Mouse (Mus musculus) spleen, adult 2 months (tissue): Measurements from ENCODE around the gene Dpp10. TPM values are rescaled to one million over a fixed set of nuclear protein-coding genes. Genes with fewer than 3 reads are reported as not detected.

Source experiments
- DNase-seq, 2 experiments: peaks; one replicate each; pipeline versions ENCODE4 v3.0.0 to v3.0.0-alpha.2; 2012 to 2021; ENCODE audit warnings: low spot score in 2 of 2, low read depth in 1 of 2
- H3K27ac ChIP-seq: fragments of 200-500 bp; 2 replicates; pipeline ENCODE4 v1.5.1; 2012; ENCODE audit warnings: low read length, inconsistent platforms; ENCODE audit not compliant: insufficient read depth
- H3K27me3 ChIP-seq: fragments of 200-500 bp; 2 replicates; pipeline ENCODE4 v1.6.1; 2012; ENCODE audit warnings: mild to moderate bottlenecking, moderate library complexity, low read length, inconsistent platforms; ENCODE audit not compliant: control insufficient read depth, insufficient read depth
- H3K36me3 ChIP-seq: fragments of 200-500 bp; 2 replicates; pipeline ENCODE4 v1.6.1; 2012; ENCODE audit warnings: mild to moderate bottlenecking, low read length, inconsistent platforms; ENCODE audit not compliant: control insufficient read depth, insufficient read depth
- H3K4me1 ChIP-seq: fragments of 200-500 bp; 2 replicates; pipeline ENCODE4 v1.6.1; 2011; ENCODE audit warnings: inconsistent platforms; ENCODE audit not compliant: control insufficient read depth, insufficient read depth, insufficient read length
- H3K4me3 ChIP-seq: fragments of 200-500 bp; 2 replicates; pipeline ENCODE4 v1.5.1; 2011; ENCODE audit warnings: mild to moderate bottlenecking, inconsistent platforms; ENCODE audit not compliant: insufficient read depth, insufficient read length; ENCODE audit errors: extremely low read depth
- CTCF ChIP-seq: fragments of 200-500 bp; IDR thresholded peaks from 2 replicates; pipeline ENCODE4 v1.5.1; 2011; ENCODE audit warnings: mild to moderate bottlenecking, inconsistent platforms; ENCODE audit not compliant: insufficient read depth, insufficient read length, insufficient replicate concordance; ENCODE audit errors: extremely low read depth
- POLR2A ChIP-seq: fragments of 200-500 bp; IDR thresholded peaks from 2 replicates; pipeline ENCODE4 v1.6.1; 2011; ENCODE audit warnings: low read depth, low read length, inconsistent platforms
- WGBS: fragments of 180-500 bp; shearing (Covaris S2); methylation state at CpG from one replicate; pipeline ENCODE4 v1.1.7; 2018; 5-methylcytosine and 5-hydroxymethylcytosine counted together
- polyA plus RNA-seq: library from polyadenylated mRNA; depleted of rRNA; stranded (reverse); fragments of >200 nt; gene quantifications from 2 replicates; pipeline ENCODE4 v1.2.3, GENCODE M21; 2012

Dpp10 gene
- polyA plus RNA-seq, 1 experiment: 0.05 TPM

GRCm38 (mm10) chr1:123580112-123580511 is 465.2 kb downstream of the Dpp10 start:
- Histone ChIP-seq H3K27me3 (no peaks in the 10 kb centered on the region), H3K4me3 (no peak overlapping the region), H3K27ac (no peak overlapping the region), H3K4me1 (no peaks in the 10 kb centered on the region), H3K36me3 (no peaks in the 10 kb centered on the region)
- 91% methylated on average over 2 of the region's 2 CpGs for WGBS
- no peak for DNase-seq
- TF ChIP-seq CTCF: no peak
- no peak for TF ChIP-seq POLR2A

- no peaks in the 10 kb centered on the region for H3K4me1 ChIP-seq
- no peak overlapping the region for H3K4me3 ChIP-seq
- no peak overlapping the region for H3K27ac ChIP-seq
- 84% methylated on average over 1 of the region's 1 CpGs for WGBS
- H3K36me3 ChIP-seq: no peaks in the 10 kb centered on the region
- DNase-seq: no peak
- no peaks in the 10 kb centered on the region for H3K27me3 ChIP-seq
- no peak for TF ChIP-seq POLR2A
- TF ChIP-seq CTCF: no peak
Observed at GRCm38 (mm10) chr1:123573713-123574112, 471.6 kb downstream of the Dpp10 start.

- no peak for DNase-seq
- Histone ChIP-seq H3K36me3 (no peaks in the 10 kb centered on the region), H3K4me1 (no peaks in the 10 kb centered on the region), H3K4me3 (no peak overlapping the region), H3K27me3 (no peaks in the 10 kb centered on the region), H3K27ac (no peak overlapping the region)
- TF ChIP-seq POLR2A (no peak), CTCF (no peak)
- 84% methylated on average over 1 of the region's 1 CpGs for WGBS
Observed at GRCm38 (mm10) chr1:123542496-123542895, 502.9 kb downstream of the Dpp10 start.

DNA sequence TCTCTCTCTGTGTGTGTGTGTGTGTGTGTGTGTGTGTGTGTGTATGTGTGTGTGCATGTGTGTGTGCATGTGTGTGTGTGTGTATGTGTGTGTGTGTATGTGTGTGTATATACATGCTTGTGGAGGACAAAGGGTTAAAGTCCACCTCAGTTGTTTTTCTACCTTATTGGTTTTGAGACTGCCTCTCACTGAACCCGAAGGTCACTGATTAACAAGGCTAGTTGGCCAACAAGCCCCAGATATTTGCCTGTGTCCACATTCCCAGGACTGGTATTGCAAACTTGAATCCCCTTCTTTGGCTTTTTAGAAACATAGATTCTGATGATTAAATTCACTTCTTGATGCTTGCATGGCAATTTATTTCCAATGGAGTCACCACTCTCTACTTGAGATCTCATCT is 577.6 kb downstream of the Dpp10 start:
- H3K4me1 ChIP-seq: no peaks in the 10 kb centered on the region
- DNase-seq: no peak
- 57% methylated on average over 1 of the region's 1 CpGs for WGBS
- H3K27me3 ChIP-seq: no peaks in the 10 kb centered on the region
- no peak for TF ChIP-seq CTCF
- no peak for TF ChIP-seq POLR2A
- no peaks in the 10 kb centered on the region for H3K36me3 ChIP-seq
- no peak overlapping the region for H3K27ac ChIP-seq
- no peak overlapping the region for H3K4me3 ChIP-seq

GRCm38 (mm10) chr1:123414163-123414562 is 631.2 kb downstream of the Dpp10 start:
- Histone ChIP-seq H3K4me1 (no peaks in the 10 kb centered on the region), H3K36me3 (no peaks in the 10 kb centered on the region), H3K4me3 (no peak overlapping the region), H3K27ac (no peak overlapping the region), H3K27me3 (no peaks in the 10 kb centered on the region)
- 90% methylated on average over 1 of the region's 1 CpGs for WGBS
- DNase-seq: no peak
- TF ChIP-seq CTCF (no peak), POLR2A (no peak)

- no peak for DNase-seq
- H3K27ac ChIP-seq: no peak overlapping the region
- H3K36me3 ChIP-seq: no peaks in the 10 kb centered on the region
- no peaks in the 10 kb centered on the region for H3K4me1 ChIP-seq
- H3K4me3 ChIP-seq: no peak overlapping the region
- WGBS: 84% methylated on average over 2 of the region's 2 CpGs
- no peak for TF ChIP-seq POLR2A
- TF ChIP-seq CTCF: no peak
- H3K27me3 ChIP-seq: no peaks in the 10 kb centered on the region
Observed at GRCm38 (mm10) chr1:123351300-123351699, 694.1 kb downstream of the Dpp10 start.

DNA sequence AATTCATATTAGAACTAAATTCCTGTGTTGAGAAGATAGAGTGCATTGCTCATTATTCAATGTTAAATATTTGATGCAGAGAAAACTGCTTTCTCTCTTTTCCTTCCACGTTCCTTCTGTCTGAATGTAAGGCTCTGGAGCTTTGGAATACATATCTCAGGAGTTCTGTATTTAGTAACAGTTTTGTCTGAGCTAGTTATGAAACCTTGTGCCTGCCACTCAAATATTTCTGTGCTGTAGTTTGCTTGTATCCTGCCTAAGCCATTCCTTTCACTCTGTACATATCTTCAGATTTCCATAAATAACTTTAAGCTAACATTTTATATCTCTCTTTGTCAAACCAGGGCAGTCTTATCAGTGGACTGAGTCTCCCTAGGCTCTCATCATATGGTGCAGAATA is 707.5 kb downstream of the Dpp10 start:
- no peak overlapping the region for H3K27ac ChIP-seq
- no peaks in the 10 kb centered on the region for H3K36me3 ChIP-seq
- DNase-seq: no peak
- no peak overlapping the region for H3K4me3 ChIP-seq
- no peaks in the 10 kb centered on the region for H3K4me1 ChIP-seq
- 70% methylated on average over 1 of the region's 1 CpGs for WGBS
- no peak for TF ChIP-seq POLR2A
- TF ChIP-seq CTCF: no peak
- no peaks in the 10 kb centered on the region for H3K27me3 ChIP-seq
